Mouse (Mus musculus) E14TG2a.4 (cell line): ENCODE results near the gene Klhdc2.

Source experiments
- CTCF ChIP-seq: conservative IDR thresholded peaks from 2 replicates; pipeline ENCODE4 v1.5.1; 2014; ENCODE audit warnings: low read length
- NANOG ChIP-seq: IDR thresholded peaks from 2 replicates; pipeline ENCODE4 v1.6.1; 2014; ENCODE audit warnings: borderline replicate concordance, low read length, mixed read lengths

GRCm38 (mm10) chr12:69332147-69332546 lies 35.7 kb downstream of the Klhdc2 start:
- TF ChIP-seq CTCF (no peak), NANOG (no peak)
